Mouse (Mus musculus) intestine, embryonic 14.5 days (tissue): ENCODE measurements around the gene Fibp. TPM values are rescaled to one million over a fixed set of nuclear protein-coding genes. Genes with fewer than 3 reads are reported as not detected.

ENCODE experiments used
- ATAC-seq: fragments of 200-750 bp; cut with Nextera tagmentation; replicated peaks from 2 replicates; pipeline ENCODE4 v1.8.0; 2017; ENCODE audit warnings: low read depth, moderate number of reproducible peaks, moderate TSS enrichment, moderate library complexity; ENCODE audit not compliant: low FRiP score, low TSS enrichment
- DNase-seq: peaks from one replicate; pipeline ENCODE4 v3.0.0-alpha.2; 2018; ENCODE audit warnings: low spot score
- H3K27ac ChIP-seq: fragments of 300-500 bp; sonication (generic); 2 replicates; pipeline ENCODE4 v1.5.1; 2014; ENCODE audit warnings: low read depth, mild to moderate bottlenecking, control low read depth
- H3K27me3 ChIP-seq: fragments of 300-500 bp; sonication (generic); replicated peaks from 2 replicates; pipeline ENCODE4 v1.6.1; 2014; ENCODE audit warnings: low read length, control low read depth; ENCODE audit not compliant: control insufficient read depth, insufficient read depth
- H3K36me3 ChIP-seq: fragments of 300-500 bp; sonication (generic); 2 replicates; pipeline ENCODE4 v1.6.1; 2014; ENCODE audit warnings: low read length, control low read depth; ENCODE audit not compliant: control insufficient read depth, insufficient read depth
- H3K4me1 ChIP-seq: fragments of 300-500 bp; sonication (generic); replicated peaks from 2 replicates; pipeline ENCODE4 v1.6.1; 2014; ENCODE audit warnings: low read length, control low read depth, mixed read lengths; ENCODE audit not compliant: control insufficient read depth, insufficient read depth
- H3K4me2 ChIP-seq: fragments of 300-500 bp; sonication (generic); 2 replicates; pipeline ENCODE4 v1.6.1; 2014; ENCODE audit warnings: low read length
- H3K4me3 ChIP-seq: fragments of 300-500 bp; sonication (generic); 2 replicates; pipeline ENCODE4 v1.5.1; 2014; ENCODE audit warnings: low read depth, low read length, control low read depth, mixed read lengths
- H3K9ac ChIP-seq: fragments of 300-500 bp; sonication (generic); 2 replicates; pipeline ENCODE4 v1.6.1; 2014; ENCODE audit warnings: mild to moderate bottlenecking, low read length
- H3K9me3 ChIP-seq: fragments of 300-500 bp; sonication (generic); 2 replicates; pipeline ENCODE4 v1.6.1; 2016; ENCODE audit warnings: low read length, control low read depth; ENCODE audit not compliant: control insufficient read depth
- WGBS: fragments of 180-500 bp; shearing (Covaris S2); extraction: QIAGEN DNeasy Blood & Tissue Kit; methylation state at CpG from one replicate; pipeline ENCODE4 v1.1.7; 2014; 5-methylcytosine and 5-hydroxymethylcytosine counted together
- polyA plus RNA-seq: library from polyadenylated mRNA; unstranded; fragments of >200 nt; fragmentation: Nextera tagmentation; extraction: Ambion mirVana; gene quantifications from 2 replicates; pipeline ENCODE4 v1.2.1, GENCODE M21; 2014

Gene Fibp
- polyA plus RNA-seq, 1 experiment from 2014 or later: 112 TPM

DNA sequence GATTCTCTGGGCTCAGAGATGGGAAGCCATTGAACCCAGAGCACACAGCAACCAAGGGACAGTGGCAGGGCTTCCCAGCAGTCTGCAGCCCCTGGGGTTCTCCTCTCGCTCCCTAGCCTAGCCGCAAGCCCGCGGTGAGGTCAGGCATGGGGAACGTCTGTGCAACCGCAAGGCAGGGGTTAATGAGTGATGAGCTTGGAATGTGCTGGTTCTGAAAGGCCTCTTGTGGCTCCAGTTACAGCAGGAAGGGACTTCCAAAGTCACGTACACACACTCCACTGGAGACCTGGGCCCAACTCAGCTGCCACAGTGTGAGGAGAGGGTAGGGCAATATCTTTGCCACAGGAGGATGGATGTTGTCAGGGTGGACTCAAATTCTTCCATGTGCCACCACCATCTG, 15.5 kb upstream of the Fibp start:
- no peak for DNase-seq
- H3K9me3 ChIP-seq: peaks cover 5% of the 10 kb centered on the region; the same call in 1 of the 2 replicates

GRCm38 (mm10) chr19:5445747-5446146, 14.7 kb upstream of the Fibp start:
- 88% methylated on average over 5 of the region's 5 CpGs for WGBS

More for the DNA sequence above, 15.5 kb upstream of the Fibp start:
- Histone ChIP-seq H3K27me3 (peaks cover 51% of the 10 kb centered on the region), H3K27ac (no peak overlapping the region), H3K4me2 (no peak overlapping the region), H3K4me1 (peaks cover 10% of the 10 kb centered on the region; the same call in 1 of the 2 replicates), H3K9ac (no peak overlapping the region), H3K36me3 (no peaks in the 10 kb centered on the region), H3K4me3 (no peak overlapping the region)
- WGBS: 22% methylated on average over 7 of the region's 7 CpGs
- no peak for ATAC-seq

DNA sequence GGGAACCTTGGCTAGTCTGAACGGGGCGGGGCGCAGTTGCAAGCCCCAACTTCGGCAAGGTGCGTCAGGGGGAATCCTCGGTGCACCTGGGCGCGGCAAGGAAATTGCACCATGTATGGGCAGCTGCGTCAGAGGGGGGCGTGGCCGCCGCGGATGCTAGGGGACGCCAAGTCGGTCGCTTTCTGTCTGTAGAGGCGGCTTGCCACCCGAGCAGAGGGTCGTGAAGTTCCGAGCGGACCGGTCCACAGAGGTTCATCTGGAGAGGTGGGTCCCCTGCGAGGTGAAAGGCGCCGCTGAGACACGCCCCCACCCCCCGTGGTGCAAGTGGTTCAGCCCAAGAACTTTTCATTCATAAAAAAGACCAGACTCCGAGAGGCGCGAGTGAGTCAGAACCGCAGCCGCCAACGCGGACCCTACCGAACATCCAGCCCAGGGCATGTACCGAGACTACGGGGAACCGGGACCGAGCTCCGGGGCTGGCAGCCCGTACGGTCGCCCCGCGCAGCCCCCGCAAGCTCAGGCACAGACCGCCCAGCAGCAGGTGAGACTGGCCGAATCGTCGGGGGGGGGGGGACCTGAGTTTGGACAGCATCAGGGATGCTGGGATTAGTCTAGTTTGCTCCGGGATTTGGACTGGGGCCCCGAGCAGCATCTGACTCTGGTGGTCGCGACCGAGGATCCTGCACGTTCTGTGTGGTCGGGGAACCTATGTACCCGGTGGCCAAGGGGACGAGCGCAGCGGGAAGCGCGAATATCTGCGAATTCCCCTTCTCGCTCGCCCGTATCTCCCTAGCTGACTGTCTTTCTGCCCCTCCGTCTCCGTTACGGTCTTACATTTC, 12.7 kb upstream of the Fibp start, which contains the start of gene Fosl1:
TSS of gene Fosl1 (plus strand) at position 33 of the 839 bp plus-strand sequence.
- H3K27me3 ChIP-seq: peaks cover 59% of the 10 kb centered on the region
- under 1% methylated on average over 68 of the region's 70 CpGs for WGBS

More at GRCm38 (mm10) chr19:5445747-5446146, 14.7 kb upstream of the Fibp start:
- Histone ChIP-seq H3K4me1 (peaks cover 10% of the 10 kb centered on the region; the same call in 1 of the 2 replicates), H3K4me2 (no peak overlapping the region), H3K9me3 (no peaks in the 10 kb centered on the region; the same call in 1 of the 2 replicates), H3K4me3 (no peak overlapping the region), H3K36me3 (no peaks in the 10 kb centered on the region), H3K27me3 (peaks cover 59% of the 10 kb centered on the region), H3K9ac (no peak overlapping the region), H3K27ac (no peak overlapping the region)
- ATAC-seq (no peak), DNase-seq (no peak)

DNA sequence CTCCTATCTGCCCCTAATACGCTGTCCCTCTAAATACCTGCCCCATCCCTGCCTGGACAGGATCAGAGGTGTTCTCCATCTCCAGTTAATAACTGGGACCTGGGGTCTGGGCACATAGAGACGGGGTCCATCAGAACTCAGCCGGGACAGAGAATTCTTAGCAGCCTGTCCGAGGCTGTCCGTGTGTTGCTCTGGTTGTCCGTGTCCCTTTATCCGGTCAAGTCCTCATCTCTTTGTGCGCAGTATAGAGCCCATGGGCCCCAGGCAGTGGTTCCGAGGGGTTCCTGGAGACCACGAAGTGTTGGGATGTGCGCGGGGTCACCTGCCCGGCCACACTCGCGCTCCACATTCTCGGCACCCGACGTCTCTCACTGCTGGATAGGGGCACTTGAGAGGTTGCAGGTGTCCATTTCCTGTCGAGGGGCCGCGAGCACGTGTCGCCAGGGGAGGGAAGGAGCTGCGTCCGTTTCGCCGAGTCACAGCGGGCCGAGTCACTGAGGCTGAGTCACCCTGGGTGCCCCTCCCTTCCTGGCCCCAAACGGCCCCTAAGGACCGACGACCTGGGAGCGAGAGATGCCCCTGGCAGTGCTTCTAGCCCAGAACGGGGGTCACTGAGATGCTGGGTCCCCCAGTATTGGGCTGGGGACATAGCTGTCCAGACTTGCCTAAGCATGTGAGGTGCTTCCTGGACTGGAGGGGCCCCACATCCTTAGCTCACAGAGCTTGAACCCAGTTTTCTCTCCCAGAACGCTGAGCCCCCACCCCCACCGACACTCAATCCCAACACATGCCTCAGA, 11.9 kb upstream of the Fibp start:
- peak; percentile 62 for DNase-seq
- WGBS: 6% methylated on average over 36 of the region's 36 CpGs
- Histone ChIP-seq H3K27ac (no peak overlapping the region), H3K4me1 (peaks cover 10% of the 10 kb centered on the region; the same call in 1 of the 2 replicates), H3K36me3 (peaks cover 5% of the 10 kb centered on the region; the same call in 1 of the 2 replicates), H3K27me3 (peaks cover 59% of the 10 kb centered on the region), H3K4me2 (peak overlapping the region; percentile 99), H3K4me3 (peak overlapping the region; percentile 53), H3K9ac (no peak overlapping the region), H3K9me3 (no peaks in the 10 kb centered on the region; the same call in 1 of the 2 replicates)
- ATAC-seq: 0 out of 2 replicates have a peak, but pooled peaks have one; percentile 8

More for the DNA sequence above, 12.7 kb upstream of the Fibp start, which contains the start of gene Fosl1:
- peak within 1 kb of the TSS; percentile 53 for H3K4me3 ChIP-seq
- H3K9ac ChIP-seq: peak within 1 kb of the TSS; percentile 29; the same call in 1 of the 2 replicates
- DNase-seq (peak; percentile 85), ATAC-seq (peak; percentile 62)
- peak within 1 kb of the TSS; percentile 99 for H3K4me2 ChIP-seq
- H3K9me3 ChIP-seq: no peaks in the 10 kb centered on the region; the same call in 1 of the 2 replicates
- no peak within 1 kb of the TSS for H3K27ac ChIP-seq
- H3K36me3 ChIP-seq: no peaks in the 10 kb centered on the region
- H3K4me1 ChIP-seq: peaks cover 10% of the 10 kb centered on the region; the same call in 1 of the 2 replicates

DNA sequence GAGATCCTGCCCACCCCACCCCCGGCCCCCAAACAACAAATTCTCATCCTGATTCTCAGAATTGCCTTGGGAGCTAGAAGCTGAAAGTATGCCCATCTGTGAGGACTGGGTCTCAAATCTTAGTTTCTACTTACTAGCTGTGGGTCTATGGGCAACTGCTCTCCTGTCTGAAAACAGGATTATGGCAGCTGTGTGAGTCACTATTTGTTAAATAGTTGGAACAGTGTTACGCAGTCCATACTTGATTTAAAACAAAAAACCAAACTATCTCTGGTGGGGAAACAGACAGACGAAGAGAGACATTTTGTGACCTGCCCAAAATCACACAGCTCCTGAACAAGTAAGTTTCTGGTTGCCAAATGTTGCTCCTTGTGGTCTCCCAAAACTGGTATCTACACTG, 10.7 kb upstream of the Fibp start:
- peaks cover 17% of the 10 kb centered on the region; the same call in 1 of the 2 replicates for H3K36me3 ChIP-seq
- H3K9me3 ChIP-seq: no peaks in the 10 kb centered on the region; the same call in 1 of the 2 replicates
- H3K4me2 ChIP-seq: no peak overlapping the region
- H3K9ac ChIP-seq: no peak overlapping the region
- DNase-seq (no peak), ATAC-seq (no peak)
- H3K27ac ChIP-seq: no peak overlapping the region
- H3K27me3 ChIP-seq: peaks cover 49% of the 10 kb centered on the region
- peaks cover 11% of the 10 kb centered on the region for H3K4me1 ChIP-seq
- H3K4me3 ChIP-seq: no peak overlapping the region
- WGBS: 88% methylated on average over 3 of the region's 3 CpGs

DNA sequence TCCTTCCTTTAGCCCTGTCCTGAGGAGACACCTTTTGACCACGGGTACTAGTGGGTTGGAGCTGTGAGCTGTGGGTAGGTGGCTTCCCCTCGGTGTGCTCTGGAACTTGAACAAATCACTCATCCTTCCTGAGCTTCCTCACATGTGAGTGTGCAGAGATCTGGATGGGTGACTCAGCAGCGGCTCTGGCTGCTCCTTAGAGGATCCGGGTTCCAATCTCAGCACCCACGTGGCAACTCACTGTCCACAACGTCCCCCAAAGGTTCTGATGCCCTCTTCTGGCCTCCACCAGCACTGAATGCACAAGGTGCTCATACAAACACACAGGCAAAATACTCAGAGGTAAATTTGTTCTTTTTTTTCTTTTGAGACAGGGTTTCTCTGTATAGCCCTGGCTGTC, 8.6 kb upstream of the Fibp start:
- ATAC-seq: no peak
- H3K9me3 ChIP-seq: no peaks in the 10 kb centered on the region; the same call in 1 of the 2 replicates

GRCm38 (mm10) chr19:5455037-5455436, 5.4 kb upstream of the Fibp start:
- H3K9ac ChIP-seq: no peak overlapping the region
- no peak for ATAC-seq

More for the DNA sequence above, 8.6 kb upstream of the Fibp start:
- H3K36me3 ChIP-seq: peaks cover 20% of the 10 kb centered on the region; the same call in 1 of the 2 replicates
- H3K4me3 ChIP-seq: no peak overlapping the region
- peaks cover 31% of the 10 kb centered on the region for H3K4me1 ChIP-seq
- H3K4me2 ChIP-seq: no peak overlapping the region
- DNase-seq: no peak
- 72% methylated on average over 6 of the region's 6 CpGs for WGBS
- H3K27ac ChIP-seq: no peak overlapping the region
- H3K9ac ChIP-seq: no peak overlapping the region
- peaks cover 39% of the 10 kb centered on the region for H3K27me3 ChIP-seq

GRCm38 (mm10) chr19:5455568-5455967, 4.8 kb upstream of the Fibp start:
- DNase-seq (no peak), ATAC-seq (no peak)
- Histone ChIP-seq H3K4me1 (peaks cover 26% of the 10 kb centered on the region), H3K27ac (no peak overlapping the region), H3K9me3 (no peaks in the 10 kb centered on the region), H3K4me3 (peak overlapping the region; percentile 72), H3K27me3 (peaks cover 1% of the 10 kb centered on the region), H3K36me3 (peaks cover 20% of the 10 kb centered on the region; the same call in 1 of the 2 replicates), H3K4me2 (peak overlapping the region; percentile 94), H3K9ac (peak overlapping the region; percentile 75)
- WGBS: 53% methylated on average over 8 of the region's 8 CpGs

More at GRCm38 (mm10) chr19:5455037-5455436, 5.4 kb upstream of the Fibp start:
- Histone ChIP-seq H3K9me3 (no peaks in the 10 kb centered on the region), H3K27me3 (peaks cover 7% of the 10 kb centered on the region), H3K27ac (no peak overlapping the region), H3K4me1 (peaks cover 26% of the 10 kb centered on the region), H3K4me2 (peak overlapping the region; percentile 94), H3K36me3 (peaks cover 20% of the 10 kb centered on the region; the same call in 1 of the 2 replicates), H3K4me3 (peak overlapping the region; percentile 72; the same call in 1 of the 2 replicates)
- DNase-seq: no peak
- 76% methylated on average over 12 of the region's 12 CpGs for WGBS
